Mouse (Mus musculus): ENCODE data around the gene Serpina3k.
"Not testable (repeated sequence)": the region's sequence is repeated elsewhere in the genome, so short reads cannot be mapped to it uniquely, and the experiment has no call there.

DNA sequence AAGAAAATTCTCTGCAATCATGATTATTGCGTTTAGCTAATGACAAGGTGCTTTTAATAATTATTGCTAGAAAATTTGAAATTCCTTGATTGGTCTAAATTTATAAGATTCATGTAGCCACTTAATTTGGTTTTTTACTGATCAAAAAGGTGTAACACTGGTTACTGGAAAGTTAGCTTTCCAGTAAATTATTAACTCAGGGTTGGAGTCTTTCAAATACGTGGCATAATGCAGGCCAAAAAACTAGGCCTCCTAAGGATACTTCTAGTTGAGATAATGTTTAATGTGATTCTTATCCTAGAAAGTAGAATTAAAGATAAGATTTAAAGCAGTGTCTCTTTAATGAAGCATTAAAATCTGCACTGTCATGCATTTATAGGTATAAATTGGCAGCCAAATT, 40.1 kb downstream of the Serpina3k start:
- not testable (repeated sequence) for TF ChIP-seq POLR2A (IDR thresholded peaks at IDR 0.05; ENCODE audit: borderline replicate concordance, low read depth, low read length); CTCF (IDR thresholded peaks at IDR 0.05; ENCODE audit: low read depth, low read length)
